Mouse (Mus musculus) adrenal gland, postnatal 36 days (tissue): Measurements from ENCODE around the gene Arhgap35. TPM values are rescaled to one million over a fixed set of nuclear protein-coding genes. Genes with fewer than 3 reads are reported as not detected.
"Not testable (repeated sequence)": the region's sequence is repeated elsewhere in the genome, so short reads cannot be mapped to it uniquely, and the experiment has no call there.

Experiments
- DNase-seq, 2 experiments: peaks; one replicate each; pipeline ENCODE4 v3.0.0; 2021; ENCODE audit warnings: mixed read lengths in 1 of 2
- long read RNA-seq, 2 experiments: library from polyadenylated mRNA; stranded (forward); transcript quantifications; one replicate each; pipeline ENCODE4 v2.0.0; 2021; ENCODE audit warnings: borderline sequencing depth in 2 of 2
- total RNA-seq, 2 experiments: library from RNA; stranded (reverse); gene quantifications; 2 replicates each; pipeline ENCODE4 v1.2.3; 2021

Arhgap35 gene
- 10 to 100 TPM; 55.7 to 68.7 TPM for total RNA-seq
- long read RNA-seq, experiment 1, partial matches to known transcripts = 2 of 20 reads
- long read RNA-seq, experiment 1, other reads (novel, unspliced or antisense) = 18 of 20 reads
- long read RNA-seq, experiment 2, partial matches to known transcripts = 1 of 2 reads
- long read RNA-seq, experiment 2, other reads (novel, unspliced or antisense) = 1 of 2 reads

GRCm38 (mm10) chr7:16614888-16615715 lies at the start of gene Arhgap35:
Arhgap35 (minus strand) TSS chr7:16614993.
- peak; percentile 99 to 100 for DNase-seq

GRCm38 (mm10) chr7:16644260-16644659 lies 29.5 kb upstream of the Arhgap35 start:
- no peak for DNase-seq

- DNase-seq = not testable (repeated sequence)
Observed at GRCm38 (mm10) chr7:16643106-16643505, 28.3 kb upstream of the Arhgap35 start.

- peak; percentile 71 to 76 for DNase-seq
Observed at GRCm38 (mm10) chr7:16639028-16639427, 24.2 kb upstream of the Arhgap35 start.

GRCm38 (mm10) chr7:16635116-16635515 lies 20.3 kb upstream of the Arhgap35 start:
- DNase-seq = no peak

GRCm38 (mm10) chr7:16633913-16634312 lies 19.1 kb upstream of the Arhgap35 start:
- DNase-seq = not testable (repeated sequence)

- DNase-seq = no peak
Observed at GRCm38 (mm10) chr7:16631932-16632331, 17.1 kb upstream of the Arhgap35 start.

GRCm38 (mm10) chr7:16631025-16631424 lies 16.2 kb upstream of the Arhgap35 start:
- DNase-seq = no peak

- peak; percentile 22 to 38 for DNase-seq
Observed at GRCm38 (mm10) chr7:16629598-16630296, 15.0 kb upstream of the Arhgap35 start.

GRCm38 (mm10) chr7:16628096-16628771 lies 13.4 kb upstream of the Arhgap35 start:
- DNase-seq = peak; percentile 52 to 67

GRCm38 (mm10) chr7:16623687-16624086 lies 8.9 kb upstream of the Arhgap35 start:
- no peak for DNase-seq

GRCm38 (mm10) chr7:16623131-16623530 lies 8.3 kb upstream of the Arhgap35 start:
- DNase-seq = no peak

- no peak for DNase-seq
Observed at GRCm38 (mm10) chr7:16621066-16621622, 6.4 kb upstream of the Arhgap35 start.

- peak; percentile 81 to 86 for DNase-seq
Observed at GRCm38 (mm10) chr7:16618661-16619211, 3.9 kb upstream of the Arhgap35 start.

GRCm38 (mm10) chr7:16617045-16617444 lies 2.3 kb upstream of the Arhgap35 start:
- DNase-seq = peak; percentile 71 to 72

GRCm38 (mm10) chr7:16614171-16614887 lies 464 bp downstream of the Arhgap35 start:
- peak; percentile 71 to 82 for DNase-seq

GRCm38 (mm10) chr7:16613461-16614170 lies 1.2 kb downstream of the Arhgap35 start:
- DNase-seq = no peak

GRCm38 (mm10) chr7:16610345-16610744 lies 4.4 kb downstream of the Arhgap35 start:
- DNase-seq = peak in 1 of 2 experiments; percentile 50

- DNase-seq = no peak
Observed at GRCm38 (mm10) chr7:16608961-16609360, 5.8 kb downstream of the Arhgap35 start.

- no peak for DNase-seq
Observed at GRCm38 (mm10) chr7:16608046-16608445, 6.7 kb downstream of the Arhgap35 start.
